Mouse (Mus musculus) left cerebral cortex, adult 2 months (tissue): ENCODE data around the gene Zbtb7a. TPM values are rescaled to one million over a fixed set of nuclear protein-coding genes. Genes with fewer than 3 reads are reported as not detected.
"Not testable (repeated sequence)": the region's sequence is repeated elsewhere in the genome, so short reads cannot be mapped to it uniquely, and the experiment has no call there.

ENCODE experiments used
- DNase-seq, 2 experiments: peaks; one replicate each; pipeline ENCODE4 v3.0.0; 2021 to 2022; ENCODE audit warnings: low spot score in 2 of 2, mixed read lengths in 1 of 2; ENCODE audit errors: extremely low spot score in 1 of 2
- H3K27ac ChIP-seq: fragments of 200-600 bp; 2 replicates; pipeline ENCODE4 v1.8.1; 2022
- H3K4me3 ChIP-seq: fragments of 200-600 bp; 2 replicates; pipeline ENCODE4 v1.8.1; 2022
- CTCF ChIP-seq: fragments of 200-600 bp; IDR thresholded peaks from 2 replicates; pipeline ENCODE4 v1.8.1; 2022; ENCODE audit warnings: antibody characterized with exemption, mild to moderate bottlenecking, moderate library complexity
- intact Hi-C: fragments of 180-260 bp; cut with DNase I; formaldehyde crosslinking; loops from one replicate; pipeline ENCODE4 v1.15.1; 2025
- total RNA-seq, 2 experiments: library from RNA; stranded (reverse); gene quantifications; 2 replicates each; pipeline ENCODE4 v1.2.3; 2021

Gene Zbtb7a
- total RNA-seq, 2 experiments from 2014 or later: 130 to 132 TPM

- no peak overlapping the region for H3K4me3 ChIP-seq
- intact Hi-C loops: no loop called here
- H3K27ac ChIP-seq: peak overlapping the region; percentile 50; the same call in 1 of the 2 replicates
Observed at GRCm38 (mm10) chr10:81154736-81155135, 19.7 kb downstream of the Zbtb7a start.

GRCm38 (mm10) chr10:81161602-81162317 is 26.7 kb downstream of the Zbtb7a start:
- intact Hi-C loops: no loop called here
- H3K27ac ChIP-seq: no peak overlapping the region
- no peak for TF ChIP-seq CTCF
- H3K4me3 ChIP-seq: no peak overlapping the region
- no peak for DNase-seq

More at GRCm38 (mm10) chr10:81154736-81155135, 19.7 kb downstream of the Zbtb7a start:
- TF ChIP-seq CTCF: no peak
- DNase-seq: no peak

- TF ChIP-seq CTCF: no peak
- intact Hi-C loops: no loop called here
- Histone ChIP-seq H3K27ac (no peak overlapping the region), H3K4me3 (no peak overlapping the region)
- no peak for DNase-seq
Observed at GRCm38 (mm10) chr10:81162318-81162652, 27.3 kb downstream of the Zbtb7a start.

- no peak overlapping the region for H3K27ac ChIP-seq
- no peak for TF ChIP-seq CTCF
- no peak overlapping the region for H3K4me3 ChIP-seq
- intact Hi-C loops: loop anchor here (5.0 kb wide), 1 partner anchor 238 kb away; no protein-coding TSS in a partner anchor
- no peak for DNase-seq
Observed at GRCm38 (mm10) chr10:81165118-81165517, 30.1 kb downstream of the Zbtb7a start.

GRCm38 (mm10) chr10:81167200-81168086 is 32.4 kb downstream of the Zbtb7a start, which contains the start of gene Pias4:
Pias4 (minus strand) TSS chr10:81167923.
- intact Hi-C loops: loop anchor here (2.0 to 5.0 kb wide), 2 partner anchors 31 to 240 kb away; no protein-coding TSS in a partner anchor
- no peak for TF ChIP-seq CTCF
- H3K4me3 ChIP-seq: peak within 1 kb of the TSS; percentile 94
- peak within 1 kb of the TSS; percentile 86 for H3K27ac ChIP-seq
- DNase-seq: peak; percentile 100

GRCm38 (mm10) chr10:81168087-81168431 is 33.0 kb downstream of the Zbtb7a start:
- H3K27ac ChIP-seq: peak overlapping the region; percentile 85
- TF ChIP-seq CTCF: no peak
- no peak for DNase-seq
- peak overlapping the region; percentile 54 for H3K4me3 ChIP-seq
- intact Hi-C loops: loop anchor here (2.0 to 5.0 kb wide), 2 partner anchors 31 to 241 kb away; no protein-coding TSS in a partner anchor

GRCm38 (mm10) chr10:81168521-81169244 is 33.7 kb downstream of the Zbtb7a start:
- intact Hi-C loops: loop anchor here (2.0 to 5.0 kb wide), 2 partner anchors 32 to 241 kb away; no protein-coding TSS in a partner anchor
- TF ChIP-seq CTCF: no peak
- peak overlapping the region; percentile 54 for H3K4me3 ChIP-seq

GRCm38 (mm10) chr10:81169411-81169900 is 34.4 kb downstream of the Zbtb7a start:
- peak overlapping the region; percentile 44; the same call in 1 of the 2 replicates for H3K27ac ChIP-seq
- intact Hi-C loops: loop anchor here (2.0 to 5.0 kb wide), 2 partner anchors 33 to 242 kb away; no protein-coding TSS in a partner anchor
- not testable (repeated sequence) for H3K4me3 ChIP-seq, DNase-seq

More at GRCm38 (mm10) chr10:81168521-81169244, 33.7 kb downstream of the Zbtb7a start:
- peak; percentile 71 to 75 for DNase-seq
- H3K27ac ChIP-seq: peak overlapping the region; percentile 85

- intact Hi-C loops: no loop called here
- H3K4me3 ChIP-seq: peak overlapping the region; percentile 20
- peak; percentile 84 to 85 for DNase-seq
- TF ChIP-seq CTCF: peak; percentile 98
- peak overlapping the region; percentile 94 for H3K27ac ChIP-seq
Observed at GRCm38 (mm10) chr10:81173132-81173531, 38.1 kb downstream of the Zbtb7a start.

GRCm38 (mm10) chr10:81174617-81175344 is 39.8 kb downstream of the Zbtb7a start:
- intact Hi-C loops: no loop called here
- peak; percentile 96 for TF ChIP-seq CTCF
- Histone ChIP-seq H3K4me3 (peak overlapping the region; percentile 22), H3K27ac (peak overlapping the region; percentile 76)
- peak; percentile 84 to 88 for DNase-seq

GRCm38 (mm10) chr10:81175345-81175701 is 40.3 kb downstream of the Zbtb7a start:
- intact Hi-C loops, DNase-seq: not testable (repeated sequence)
- Histone ChIP-seq H3K27ac (peak overlapping the region; percentile 76), H3K4me3 (peak overlapping the region; percentile 22; the same call in 1 of the 2 replicates)
